Mouse (Mus musculus) heart, postnatal 0 days (tissue): ENCODE data around the gene Prpsap2. TPM values are rescaled to one million over a fixed set of nuclear protein-coding genes. Genes with fewer than 3 reads are reported as not detected.

Experiments used
- ATAC-seq: fragments of 200-750 bp; cut with Nextera tagmentation; 2 replicates; pipeline ENCODE4 v1.8.0; 2017; ENCODE audit warnings: low read depth, moderate number of reproducible peaks, moderate library complexity; ENCODE audit not compliant: insufficient read depth
- DNase-seq: peaks from one replicate; pipeline ENCODE4 v3.0.0-alpha.2; 2016; ENCODE audit warnings: low spot score
- H3K27ac ChIP-seq: fragments of 300-500 bp; sonication (generic); 2 replicates; pipeline ENCODE4 v1.5.1; 2014; ENCODE audit warnings: low read depth, mild to moderate bottlenecking
- H3K27me3 ChIP-seq: fragments of 300-500 bp; sonication (generic); 2 replicates; pipeline ENCODE4 v1.6.1; 2014; ENCODE audit warnings: low read length, mixed read lengths; ENCODE audit not compliant: control insufficient read depth, insufficient read depth
- H3K36me3 ChIP-seq: fragments of 300-500 bp; sonication (generic); replicated peaks from 2 replicates; pipeline ENCODE4 v1.6.1; 2014; ENCODE audit warnings: low read length, mixed read lengths; ENCODE audit not compliant: control insufficient read depth, insufficient read depth
- H3K4me1 ChIP-seq: fragments of 300-500 bp; sonication (generic); 2 replicates; pipeline ENCODE4 v1.6.1; 2014; ENCODE audit warnings: antibody characterized with exemption; ENCODE audit not compliant: control insufficient read depth, insufficient read depth
- H3K4me2 ChIP-seq: fragments of 300-500 bp; sonication (generic); 2 replicates; pipeline ENCODE4 v1.6.1; 2014; ENCODE audit warnings: low read depth, mild to moderate bottlenecking, low read length, moderate library complexity
- H3K4me3 ChIP-seq: fragments of 300-500 bp; sonication (generic); 2 replicates; pipeline ENCODE4 v1.5.1; 2014; ENCODE audit warnings: low read depth, low read length
- H3K9ac ChIP-seq: fragments of 300-500 bp; sonication (generic); replicated peaks from 2 replicates; pipeline ENCODE4 v1.6.1; 2014; ENCODE audit warnings: low read depth, low read length, mixed read lengths
- H3K9me3 ChIP-seq: fragments of 300-500 bp; sonication (generic); replicated peaks from 2 replicates; pipeline ENCODE4 v1.6.1; 2016; ENCODE audit warnings: low read length; ENCODE audit not compliant: control insufficient read depth
- CTCF ChIP-seq: IDR thresholded peaks from 2 replicates; pipeline ENCODE4 v1.5.1; 2016; ENCODE audit warnings: antibody characterized with exemption, control low read depth, low read depth
- EP300 ChIP-seq: IDR thresholded peaks from 2 replicates; pipeline ENCODE4 v1.6.1; 2016; ENCODE audit warnings: antibody characterized with exemption, low read depth
- whole genome bisulfite sequencing: fragments of 180-500 bp; shearing (Covaris S2); extraction: QIAGEN DNeasy Blood & Tissue Kit; methylation state at CpG from one replicate; pipeline ENCODE4 v1.1.7; 2014; 5-methylcytosine and 5-hydroxymethylcytosine counted together
- polyA plus RNA-seq: library from polyadenylated mRNA; unstranded; fragments of >200 nt; fragmentation: Nextera tagmentation; extraction: Ambion mirVana; gene quantifications from 2 replicates; pipeline ENCODE4 v1.2.1, GENCODE M21; 2015
- total RNA-seq: library from RNA; depleted of rRNA; stranded (reverse); fragments of >200 nt; gene quantifications from 2 replicates; pipeline ENCODE4 v1.2.3, GENCODE M21; 2014; ENCODE audit warnings: low replicate concordance

Gene Prpsap2
- total and polyA plus RNA-seq, 2 experiments from 2014 or later, result 9.8 to 11.0 TPM

DNA sequence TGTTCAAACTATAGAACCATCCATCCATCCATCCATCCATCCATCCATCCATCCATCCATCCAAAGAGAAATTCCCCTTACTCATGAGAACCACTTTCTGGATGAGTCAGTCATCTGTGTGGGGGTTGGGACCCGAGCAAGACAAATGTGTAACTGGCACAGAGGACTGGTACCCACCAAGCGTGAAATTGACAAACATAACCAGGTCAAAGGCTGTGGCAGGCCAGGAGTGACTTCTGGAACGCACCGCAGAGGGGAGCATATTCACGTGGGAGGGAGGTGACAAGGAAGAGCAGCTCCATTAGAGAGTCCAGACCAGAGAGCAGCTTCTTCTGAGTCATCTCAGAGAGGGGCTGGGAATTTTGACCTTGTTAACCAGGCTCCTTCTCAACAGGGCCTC is 39.8 kb downstream of the Prpsap2 start:
- no peak for ATAC-seq
- 73% methylated on average over 5 of the region's 5 CpGs for WGBS
- Histone ChIP-seq H3K9me3 (no peaks in the 10 kb centered on the region), H3K36me3 (no peaks in the 10 kb centered on the region), H3K4me2 (no peak overlapping the region), H3K27me3 (no peaks in the 10 kb centered on the region), H3K27ac (no peak overlapping the region), H3K4me3 (no peak overlapping the region), H3K4me1 (no peaks in the 10 kb centered on the region), H3K9ac (no peak overlapping the region)
- DNase-seq, result no peak
- TF ChIP-seq CTCF (no peak), EP300 (no peak)

DNA sequence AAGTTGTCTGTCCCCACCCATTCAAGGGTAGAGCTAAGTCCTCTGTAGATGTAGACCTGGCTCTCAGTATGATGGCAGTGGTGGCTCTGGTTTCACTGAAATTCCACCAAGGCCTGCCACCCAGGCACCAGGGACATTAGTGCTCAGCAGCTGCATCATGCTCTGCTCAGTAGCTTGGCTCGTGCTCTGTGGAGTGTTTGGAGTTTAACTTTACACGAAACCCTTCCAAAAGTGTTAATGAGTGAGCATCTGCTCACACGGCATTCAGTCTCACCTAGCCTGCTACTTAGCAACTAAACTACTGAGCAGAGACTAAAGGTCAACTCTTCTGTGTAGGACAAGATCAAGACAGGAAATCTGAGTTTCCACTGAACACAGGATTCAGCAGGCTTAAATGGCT is 41.3 kb downstream of the Prpsap2 start, which contains the start of gene Slc5a10:
Gene Slc5a10 (minus strand): TSS at position 191 of the 400 bp plus-strand sequence.
- Histone ChIP-seq H3K4me2 (no peak within 1 kb of the TSS), H3K9ac (no peak within 1 kb of the TSS), H3K27ac (no peak within 1 kb of the TSS), H3K4me3 (no peak within 1 kb of the TSS), H3K27me3 (no peaks in the 10 kb centered on the region), H3K4me1 (no peaks in the 10 kb centered on the region), H3K9me3 (no peaks in the 10 kb centered on the region), H3K36me3 (no peaks in the 10 kb centered on the region)
- 79% methylated on average over 3 of the region's 3 CpGs for WGBS
- no peak for DNase-seq
- ATAC-seq, result no peak
- no peak for TF ChIP-seq CTCF
- no peak for TF ChIP-seq EP300

DNA sequence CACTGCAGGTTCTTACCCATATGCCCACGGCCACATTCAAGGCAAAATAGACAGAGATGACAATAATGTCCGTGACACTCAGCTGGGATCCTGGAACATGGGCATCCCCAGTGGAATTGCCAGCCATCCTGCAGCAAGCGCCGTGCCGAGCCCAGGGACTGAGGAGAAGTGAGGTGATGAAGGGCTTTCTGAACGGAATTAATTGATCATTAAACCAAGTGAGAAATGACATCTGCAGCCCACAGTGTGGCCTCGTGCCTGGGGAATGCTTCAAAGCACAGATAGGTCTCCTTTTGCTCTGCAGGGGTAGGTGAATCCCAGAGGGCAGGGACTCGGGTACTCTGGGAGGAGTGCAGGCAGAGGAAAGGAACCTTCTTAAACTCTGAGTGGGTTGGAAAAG is 42.1 kb downstream of the Prpsap2 start:
- no peak for ATAC-seq
- H3K4me1 ChIP-seq, result no peaks in the 10 kb centered on the region
- H3K9me3 ChIP-seq, result no peaks in the 10 kb centered on the region
- no peak overlapping the region for H3K27ac ChIP-seq
- 69% methylated on average over 8 of the region's 8 CpGs for WGBS
- no peaks in the 10 kb centered on the region for H3K36me3 ChIP-seq
- no peak for DNase-seq
- no peak overlapping the region for H3K4me3 ChIP-seq
- TF ChIP-seq EP300 (no peak), CTCF (no peak)
- no peak overlapping the region for H3K4me2 ChIP-seq
- no peak overlapping the region for H3K9ac ChIP-seq
- H3K27me3 ChIP-seq, result no peaks in the 10 kb centered on the region

DNA sequence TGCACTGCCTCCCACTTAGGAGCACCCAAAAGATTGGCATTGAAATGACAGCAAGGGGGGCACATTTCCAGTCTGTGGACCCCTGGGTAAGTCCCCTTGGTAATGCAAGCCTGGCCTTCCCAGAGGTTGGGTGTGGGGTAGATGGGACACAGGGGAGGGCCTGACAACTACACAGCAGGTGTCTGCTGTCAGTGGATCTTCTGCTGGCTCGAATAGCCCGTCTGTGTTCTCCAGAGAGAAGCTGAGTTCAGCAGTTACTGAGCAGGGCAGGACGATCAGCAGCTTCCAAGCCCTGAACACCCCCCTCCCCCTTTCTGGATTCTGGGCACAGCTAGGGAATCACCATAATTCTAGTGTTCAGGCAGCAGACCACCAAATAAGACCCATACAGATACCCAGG is 42.5 kb downstream of the Prpsap2 start:
- no peak overlapping the region for H3K9ac ChIP-seq
- ATAC-seq (no peak), DNase-seq (no peak)
- no peaks in the 10 kb centered on the region for H3K4me1 ChIP-seq
- no peaks in the 10 kb centered on the region for H3K9me3 ChIP-seq
- H3K36me3 ChIP-seq, result no peaks in the 10 kb centered on the region
- H3K27ac ChIP-seq, result no peak overlapping the region
- H3K4me3 ChIP-seq, result no peak overlapping the region
- 54% methylated on average over 3 of the region's 3 CpGs for WGBS
- no peak overlapping the region for H3K4me2 ChIP-seq
- no peaks in the 10 kb centered on the region for H3K27me3 ChIP-seq
- TF ChIP-seq EP300, result no peak
- TF ChIP-seq CTCF, result no peak

DNA sequence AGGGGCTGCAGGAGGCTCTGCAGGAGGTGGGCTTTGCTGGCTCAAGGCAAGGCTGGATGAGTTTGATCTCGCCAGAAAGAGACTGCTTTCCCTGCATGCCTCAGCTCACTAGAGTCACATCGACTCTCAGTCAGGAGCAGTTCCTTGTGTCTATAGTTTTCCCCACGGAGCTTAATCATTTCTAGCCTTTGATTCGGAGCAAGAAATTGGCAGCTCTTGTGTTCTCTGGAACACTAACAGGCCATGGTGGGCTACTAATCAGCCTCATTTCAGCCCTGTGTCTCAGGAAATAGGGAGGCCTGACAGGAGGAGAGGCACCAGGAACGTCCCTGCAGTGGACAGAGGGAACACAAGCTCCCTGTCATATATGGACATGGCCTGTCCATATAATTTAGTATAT is 43.9 kb downstream of the Prpsap2 start:
- ATAC-seq, result no peak
- Histone ChIP-seq H3K4me2 (no peak overlapping the region), H3K4me3 (no peak overlapping the region), H3K36me3 (no peaks in the 10 kb centered on the region), H3K9ac (no peak overlapping the region), H3K9me3 (no peaks in the 10 kb centered on the region), H3K27ac (no peak overlapping the region), H3K27me3 (no peaks in the 10 kb centered on the region), H3K4me1 (no peaks in the 10 kb centered on the region)
- DNase-seq, result no peak
- TF ChIP-seq EP300 (no peak), CTCF (no peak)
- WGBS, result 56% methylated on average over 5 of the region's 5 CpGs

DNA sequence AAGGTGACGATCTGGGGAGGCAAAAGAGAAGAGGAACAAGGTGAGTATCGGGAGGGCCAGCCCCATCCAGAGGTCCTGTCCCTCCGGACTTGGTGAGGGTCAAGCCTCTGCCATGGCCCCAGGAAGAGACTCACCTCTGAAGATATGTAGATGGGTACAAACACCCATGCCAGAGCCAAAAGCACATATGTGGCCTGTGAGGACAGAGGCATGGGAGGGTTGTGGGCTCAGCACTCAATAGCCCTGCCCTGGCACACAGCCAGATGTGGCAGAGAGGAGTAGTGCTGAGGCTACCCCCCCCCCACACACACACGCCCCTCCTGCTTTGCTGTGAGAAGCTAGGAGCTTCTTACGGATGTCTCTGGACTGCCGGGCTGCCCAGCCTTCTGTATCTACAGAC is 46.8 kb downstream of the Prpsap2 start:
- 48% methylated on average over 6 of the region's 6 CpGs for WGBS
- H3K27me3 ChIP-seq, result no peaks in the 10 kb centered on the region
- H3K4me1 ChIP-seq, result no peaks in the 10 kb centered on the region
- no peaks in the 10 kb centered on the region for H3K36me3 ChIP-seq
- no peaks in the 10 kb centered on the region for H3K9me3 ChIP-seq
- no peak overlapping the region for H3K27ac ChIP-seq
- no peak overlapping the region for H3K4me2 ChIP-seq
- TF ChIP-seq CTCF (no peak), EP300 (no peak)
- ATAC-seq, result no peak
- H3K9ac ChIP-seq, result no peak overlapping the region
- H3K4me3 ChIP-seq, result no peak overlapping the region
- DNase-seq, result no peak
